Mouse (Mus musculus) kidney, adult 9 months (tissue): ENCODE data around the gene Pcsk4.
A peak's percentile ranks its signal among the peaks of the same experiment; 100 is the strongest.

ENCODE experiments used
- DNase-seq: peaks from one replicate; pipeline ENCODE4 v3.0.0; 2022

Pcsk4 gene

DNA sequence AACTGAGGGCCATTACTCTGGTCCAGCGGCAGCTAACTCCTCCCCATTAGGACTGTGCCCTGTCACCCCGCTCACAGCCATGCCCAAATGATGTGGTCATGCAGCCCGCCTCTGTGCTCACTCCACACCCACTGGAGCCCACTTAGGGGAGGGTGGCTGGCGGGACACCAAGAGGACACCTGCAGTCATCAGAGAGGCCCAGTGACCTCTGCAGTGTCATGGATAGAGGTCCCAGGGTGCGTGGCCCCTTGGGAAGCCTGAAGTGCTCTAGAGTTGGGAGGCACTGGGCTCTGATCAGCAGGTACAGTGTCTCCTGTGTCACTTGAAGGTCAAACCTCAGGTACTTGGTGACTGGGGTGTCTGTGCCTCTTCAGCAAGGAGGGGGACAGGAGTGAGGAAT lies 32.5 kb downstream of the Pcsk4 start:
- no peak for DNase-seq

GRCm38 (mm10) chr10:80295618-80296425 lies 33.5 kb downstream of the Pcsk4 start, which contains the start of gene Apc2:
Gene Apc2, plus strand, starts transcription at chr10:80295977.
- peak; percentile 83 for DNase-seq

DNA sequence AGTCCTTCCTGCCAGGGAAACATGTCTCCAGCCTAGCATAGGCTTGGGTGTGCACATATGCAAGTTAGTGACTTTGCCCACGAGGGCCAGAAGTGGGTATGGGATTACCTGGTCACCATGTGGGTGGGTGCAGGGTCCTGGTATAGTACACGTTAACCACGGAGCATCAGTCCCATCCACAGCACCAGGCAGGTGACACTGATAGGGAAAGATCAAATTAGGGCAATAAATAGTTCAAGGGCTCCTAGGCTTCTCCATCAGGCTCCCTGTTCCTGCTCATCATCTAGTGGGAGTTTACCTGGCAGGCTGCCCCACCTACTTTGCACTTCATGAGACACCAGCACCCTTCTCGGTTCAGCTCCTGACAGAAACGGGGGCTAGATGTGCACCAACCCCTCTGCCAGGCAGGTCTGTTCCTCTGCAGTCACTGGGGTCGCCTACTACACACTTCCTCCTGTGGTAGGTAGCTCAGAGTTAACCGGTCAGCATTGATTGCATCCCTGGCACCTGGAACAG lies 34.5 kb downstream of the Pcsk4 start:
- DNase-seq = no peak

DNA sequence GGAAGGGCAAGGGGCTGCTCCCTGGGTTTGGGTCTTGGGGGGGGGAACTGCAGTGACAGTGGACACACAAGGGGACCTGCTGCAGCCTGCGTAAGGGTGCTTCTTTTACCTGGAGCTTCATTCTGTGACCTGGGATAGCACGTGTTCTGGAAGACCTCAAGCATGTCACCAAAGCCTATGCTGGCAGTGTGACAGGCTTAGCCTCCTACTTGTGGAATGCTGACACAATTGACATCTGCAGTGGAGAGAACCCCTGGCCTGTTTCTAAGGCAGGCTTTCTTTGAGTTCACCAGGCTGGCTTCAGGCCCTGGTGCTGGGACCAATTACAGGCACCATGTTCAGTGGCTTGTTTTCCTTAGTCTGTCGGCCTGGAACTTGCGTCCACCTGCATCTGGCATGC lies 35.0 kb downstream of the Pcsk4 start:
- DNase-seq = no peak

- no peak for DNase-seq
Observed at GRCm38 (mm10) chr10:80293325-80293724, 36.0 kb downstream of the Pcsk4 start.

DNA sequence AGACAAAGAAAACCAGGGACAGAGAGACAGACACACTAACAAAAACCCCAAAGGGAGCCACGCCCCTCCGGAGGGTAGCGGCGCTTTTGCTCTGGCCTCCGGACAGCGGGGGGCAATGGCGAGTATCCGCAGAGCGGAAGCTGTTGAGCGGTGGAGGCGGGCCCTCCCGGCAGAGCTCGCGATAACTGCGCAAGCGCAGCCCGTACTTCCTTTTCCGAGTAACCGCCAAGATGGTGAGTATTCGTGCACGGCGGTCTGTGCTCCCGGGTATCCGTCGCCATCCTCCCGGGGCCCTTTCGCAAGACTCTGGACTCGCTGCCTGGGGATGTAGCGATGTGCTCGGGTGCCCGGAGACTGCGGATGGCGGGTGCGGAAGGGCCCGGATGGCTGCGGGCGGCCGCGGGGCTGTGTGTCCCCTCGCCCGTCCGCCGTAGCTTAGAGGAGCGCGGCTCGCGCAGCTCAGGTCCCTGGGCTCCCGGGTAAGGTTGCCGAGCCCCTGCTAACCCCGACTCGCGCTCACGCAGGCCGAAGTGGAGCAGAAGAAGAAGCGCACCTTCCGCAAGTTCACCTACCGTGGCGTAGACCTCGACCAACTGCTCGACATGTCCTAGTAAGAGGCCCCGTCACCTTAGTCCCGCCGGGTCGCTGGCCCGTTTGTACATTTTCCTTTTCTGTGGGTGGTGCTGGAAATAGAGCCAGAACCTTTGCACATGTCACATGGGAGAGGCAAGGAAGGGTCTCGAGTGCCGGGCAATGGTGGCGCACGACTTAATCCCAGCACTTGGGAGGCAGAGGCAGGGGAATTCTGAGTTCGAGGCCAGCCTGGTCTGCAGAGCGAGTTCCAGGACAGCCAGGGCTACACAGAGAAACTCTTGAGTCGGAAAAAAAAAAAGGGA lies 36.8 kb downstream of the Pcsk4 start, which contains the start of gene Rps15:
Rps15 (plus strand) TSS at position 203 of the 896 bp plus-strand sequence.
- peak; percentile 95 for DNase-seq

DNA sequence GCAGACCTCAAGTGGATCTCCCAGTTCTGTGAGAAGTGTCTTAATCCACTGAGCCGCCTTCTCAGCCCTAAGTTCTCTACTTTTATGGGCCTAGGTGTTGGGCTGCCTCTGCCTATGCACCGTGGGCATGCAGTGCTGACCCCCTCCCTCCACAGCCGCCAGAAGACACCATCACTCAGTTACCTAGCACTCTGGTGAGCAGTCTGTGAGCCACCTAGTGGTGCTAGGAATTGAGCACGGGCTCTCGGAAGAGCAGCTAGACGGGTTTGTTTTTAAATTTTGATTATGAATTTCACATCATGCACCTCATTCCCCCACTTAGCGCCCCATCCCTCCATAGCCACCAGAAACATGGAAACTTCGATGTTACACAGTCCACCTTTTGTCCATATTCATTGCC lies 40.6 kb downstream of the Pcsk4 start:
- no peak for DNase-seq

- no peak for DNase-seq
Observed at GRCm38 (mm10) chr10:80288097-80288496, 41.2 kb downstream of the Pcsk4 start.

DNA sequence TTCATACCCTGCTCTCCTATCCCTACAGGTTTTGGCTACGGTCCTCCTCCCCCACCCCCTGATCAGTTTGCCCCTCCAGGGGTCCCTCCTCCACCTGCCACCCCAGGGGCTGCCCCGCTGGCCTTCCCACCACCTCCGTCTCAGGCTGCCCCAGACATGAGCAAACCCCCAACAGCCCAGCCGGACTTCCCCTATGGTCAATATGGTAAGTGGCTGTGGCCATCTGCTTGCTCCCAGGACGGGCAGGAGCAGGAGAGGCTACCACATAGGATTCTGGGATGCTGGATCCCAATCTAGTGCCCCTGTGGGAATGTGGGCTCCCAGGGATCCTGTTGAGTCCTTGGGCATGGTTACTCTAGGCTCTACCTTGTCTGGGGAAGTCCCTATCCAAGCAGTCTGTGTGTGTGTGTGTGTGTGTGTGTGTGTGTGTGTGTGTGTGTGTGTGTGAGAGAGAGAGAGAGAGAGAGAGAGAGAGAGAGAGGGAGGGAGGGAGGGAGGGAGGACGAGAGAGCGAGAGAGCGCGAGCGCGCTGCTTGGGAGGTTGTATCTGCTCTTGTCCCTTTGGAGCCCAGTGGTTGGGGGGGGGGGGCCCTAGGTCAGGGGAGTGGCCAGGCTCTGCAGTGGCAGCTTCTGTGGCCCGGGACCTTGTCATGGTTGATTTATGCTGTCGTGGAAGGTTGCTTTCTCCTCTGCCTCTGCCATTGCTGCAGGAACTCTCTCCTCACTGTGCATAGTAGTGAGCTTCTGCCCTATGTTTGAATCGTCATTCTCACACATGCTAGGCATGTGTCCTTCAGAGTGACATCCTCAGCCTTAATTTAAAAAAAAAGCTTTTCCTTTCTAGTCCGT lies 43.9 kb downstream of the Pcsk4 start:
- DNase-seq = no peak

DNA sequence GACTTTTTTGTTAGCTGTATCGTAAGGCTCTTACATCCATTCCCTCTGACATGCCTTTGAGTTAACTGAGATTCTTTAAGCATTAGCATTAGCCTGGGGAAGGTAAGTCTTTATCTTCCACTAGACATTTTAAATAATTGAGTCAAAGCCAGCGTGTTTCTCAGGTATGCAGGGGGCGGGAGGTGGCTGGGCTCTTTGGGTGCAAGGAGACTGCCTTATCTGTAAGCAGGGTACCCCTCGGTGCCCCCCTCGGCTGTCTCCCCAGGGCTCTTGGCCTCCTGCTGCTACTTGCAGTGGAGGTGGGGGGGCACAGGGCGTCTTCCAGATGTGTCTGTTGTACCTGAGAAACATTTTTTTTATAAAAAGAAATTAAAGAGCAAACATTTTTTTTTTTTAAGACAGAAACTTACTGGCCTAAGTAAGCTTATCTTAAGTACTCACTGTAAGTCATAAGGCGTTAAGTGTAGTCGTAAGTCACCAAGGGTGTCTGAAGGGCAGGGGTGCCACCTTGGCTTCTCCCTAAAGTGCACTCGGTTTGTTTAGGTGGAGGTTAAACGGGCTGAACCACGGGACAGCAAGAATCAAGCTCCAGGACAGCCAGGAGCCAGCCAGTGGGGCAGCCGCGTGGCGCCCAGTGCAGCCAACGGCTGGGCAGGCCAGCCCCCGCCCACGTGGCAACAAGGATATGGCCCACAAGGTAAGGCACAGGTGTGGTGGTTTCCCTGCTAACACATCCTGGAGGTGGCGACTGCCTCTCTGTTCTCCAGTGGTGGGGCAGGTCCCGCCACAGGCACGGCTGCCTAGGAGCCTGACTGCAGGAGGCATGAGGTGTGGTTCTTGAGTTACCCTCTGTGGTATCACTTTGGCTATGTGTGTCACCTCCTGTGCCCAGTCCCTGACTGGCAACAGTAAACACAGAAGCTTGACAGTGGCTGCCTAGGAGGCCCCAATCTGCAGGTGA lies 46.5 kb downstream of the Pcsk4 start:
- DNase-seq = peak; percentile 50

DNA sequence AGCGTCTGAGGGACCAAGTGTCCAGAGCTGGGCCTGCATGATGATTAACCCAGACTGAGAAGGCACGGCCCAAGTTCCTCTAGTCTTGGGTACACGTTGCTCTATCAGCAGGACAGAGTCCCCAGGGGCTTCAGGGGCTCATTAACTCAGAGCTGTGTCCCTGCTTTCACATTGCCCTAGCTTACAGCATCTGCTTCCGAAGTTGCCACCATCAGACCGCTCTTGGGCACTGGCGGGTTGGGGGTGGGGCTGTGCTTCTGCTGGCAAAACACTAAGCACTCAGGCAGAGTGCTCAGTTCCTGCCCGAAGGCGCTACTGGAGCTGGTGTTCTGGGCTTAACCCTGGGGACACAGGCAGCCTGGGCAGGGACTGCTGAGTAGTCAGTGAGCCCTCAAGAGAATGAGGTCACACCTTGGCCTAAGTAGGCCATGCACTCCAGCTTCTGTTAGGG lies 47.4 kb downstream of the Pcsk4 start:
- peak; percentile 85 for DNase-seq

DNA sequence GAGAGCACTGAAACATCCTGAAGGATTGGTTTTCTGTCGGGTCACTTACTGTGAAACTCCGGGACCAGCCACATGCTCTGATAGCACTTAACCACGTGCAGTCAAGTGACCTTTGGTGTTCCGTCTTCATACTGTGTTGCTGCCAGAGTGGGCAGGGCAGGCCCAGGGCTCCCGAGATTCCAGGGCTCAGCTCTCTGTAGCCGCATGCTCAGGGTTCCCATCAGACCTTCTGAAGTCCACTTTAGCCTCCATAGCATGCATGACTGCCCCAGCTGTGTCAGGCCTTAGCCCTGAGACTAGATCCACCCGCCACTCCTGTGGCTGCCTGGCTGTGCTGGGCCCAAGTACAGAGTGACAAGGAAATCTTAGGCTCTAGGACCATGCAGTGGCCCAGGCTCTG lies 48.0 kb downstream of the Pcsk4 start:
- DNase-seq = peak; percentile 96

DNA sequence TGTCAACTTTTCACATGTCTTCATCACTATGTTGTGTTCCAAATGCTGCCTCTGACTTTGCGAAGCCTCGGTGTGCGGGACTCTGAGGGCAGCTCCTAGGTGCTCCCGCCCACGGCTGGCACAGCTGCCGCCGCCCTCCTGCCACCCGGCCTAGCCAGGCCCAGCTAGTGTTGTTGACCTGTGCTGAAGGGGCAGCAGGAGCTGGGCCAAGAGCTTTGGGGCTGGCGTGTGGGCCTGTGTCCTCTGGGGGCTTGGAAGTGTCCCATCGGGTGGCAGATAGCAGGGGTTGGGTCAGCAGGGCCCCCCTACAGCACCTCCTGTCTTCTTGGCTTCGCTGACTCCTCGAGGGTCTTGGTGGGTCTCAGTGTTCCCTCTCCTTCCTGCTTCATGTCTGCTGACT lies 50.0 kb downstream of the Pcsk4 start:
- no peak for DNase-seq

GRCm38 (mm10) chr10:80278390-80278789 lies 50.9 kb downstream of the Pcsk4 start:
- DNase-seq = no peak

GRCm38 (mm10) chr10:80276238-80276637 lies 53.1 kb downstream of the Pcsk4 start:
- no peak for DNase-seq

GRCm38 (mm10) chr10:80273847-80274246 lies 55.5 kb downstream of the Pcsk4 start:
- no peak for DNase-seq

DNA sequence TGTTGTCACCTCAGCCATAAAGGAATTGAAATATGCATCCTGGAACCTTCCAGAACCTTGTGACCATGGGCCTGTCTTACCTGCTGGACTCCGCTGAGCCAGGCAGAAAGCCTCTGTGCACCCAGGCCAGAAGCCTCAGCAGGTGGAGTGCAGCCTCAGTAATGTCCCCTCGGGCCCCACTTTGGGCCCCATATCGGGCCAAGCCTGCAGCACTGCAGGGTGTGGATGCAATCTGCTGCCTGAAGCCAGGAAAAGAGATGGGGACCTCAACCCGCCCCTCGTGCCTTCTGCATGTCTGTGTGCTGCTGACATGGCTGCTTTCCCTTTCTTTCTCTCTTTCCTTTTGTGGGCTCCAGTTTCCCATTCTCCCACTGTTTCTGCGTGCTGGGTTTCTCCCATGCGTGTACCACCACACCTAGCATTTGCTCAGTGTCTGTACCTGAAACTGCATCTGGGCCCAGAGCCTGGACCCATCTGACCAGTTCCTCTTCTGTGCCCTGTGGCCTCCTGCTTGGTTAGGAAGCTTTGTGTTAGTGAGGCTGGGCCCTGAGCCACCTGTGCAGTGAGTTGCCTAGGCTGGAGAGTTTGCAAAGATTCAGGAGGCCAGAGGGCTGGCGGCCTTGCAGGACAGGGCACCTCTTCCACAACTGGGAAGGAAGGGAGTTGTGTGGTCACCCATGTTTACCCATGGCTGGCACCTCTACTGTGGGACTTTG lies 57.3 kb downstream of the Pcsk4 start:
- peak; percentile 28 for DNase-seq
